Mouse (Mus musculus): Measurements from ENCODE around the gene Abca13.

- no peak for TF ChIP-seq POLR2A (IDR thresholded peaks at IDR 0.05; ENCODE audit: control insufficient read depth, extremely low read depth, insufficient read depth, low read length, poor library complexity)
- no peak for TF ChIP-seq CTCF (IDR thresholded peaks at IDR 0.05; ENCODE audit: borderline replicate concordance, control insufficient read depth, extremely low read depth, insufficient read depth, low read length, poor library complexity)
Observed at GRCm38 (mm10) chr11:9684952-9685351, 493.2 kb downstream of the Abca13 start.

Measured in thymus, adult 2 months (tissue).